Mouse (Mus musculus) heart, postnatal 0 days (tissue): Measurements from ENCODE around the gene Tmem86a. TPM values are rescaled to one million over a fixed set of nuclear protein-coding genes. Genes with fewer than 3 reads are reported as not detected.
A peak's percentile ranks its signal among the peaks of the same experiment; 100 is the strongest.

Experiments
- ATAC-seq: fragments of 200-750 bp; cut with Nextera tagmentation; 2 replicates; pipeline ENCODE4 v1.8.0; 2017; ENCODE audit warnings: low read depth, moderate number of reproducible peaks, moderate library complexity; ENCODE audit not compliant: insufficient read depth
- DNase-seq: peaks from one replicate; pipeline ENCODE4 v3.0.0-alpha.2; 2016; ENCODE audit warnings: low spot score
- H3K27ac ChIP-seq: fragments of 300-500 bp; sonication (generic); 2 replicates; pipeline ENCODE4 v1.5.1; 2014; ENCODE audit warnings: low read depth, mild to moderate bottlenecking
- H3K27me3 ChIP-seq: fragments of 300-500 bp; sonication (generic); 2 replicates; pipeline ENCODE4 v1.6.1; 2014; ENCODE audit warnings: low read length, mixed read lengths; ENCODE audit not compliant: control insufficient read depth, insufficient read depth
- H3K36me3 ChIP-seq: fragments of 300-500 bp; sonication (generic); replicated peaks from 2 replicates; pipeline ENCODE4 v1.6.1; 2014; ENCODE audit warnings: low read length, mixed read lengths; ENCODE audit not compliant: control insufficient read depth, insufficient read depth
- H3K4me1 ChIP-seq: fragments of 300-500 bp; sonication (generic); 2 replicates; pipeline ENCODE4 v1.6.1; 2014; ENCODE audit warnings: antibody characterized with exemption; ENCODE audit not compliant: control insufficient read depth, insufficient read depth
- H3K4me2 ChIP-seq: fragments of 300-500 bp; sonication (generic); 2 replicates; pipeline ENCODE4 v1.6.1; 2014; ENCODE audit warnings: low read depth, mild to moderate bottlenecking, low read length, moderate library complexity
- H3K4me3 ChIP-seq: fragments of 300-500 bp; sonication (generic); 2 replicates; pipeline ENCODE4 v1.5.1; 2014; ENCODE audit warnings: low read depth, low read length
- H3K9ac ChIP-seq: fragments of 300-500 bp; sonication (generic); replicated peaks from 2 replicates; pipeline ENCODE4 v1.6.1; 2014; ENCODE audit warnings: low read depth, low read length, mixed read lengths
- H3K9me3 ChIP-seq: fragments of 300-500 bp; sonication (generic); replicated peaks from 2 replicates; pipeline ENCODE4 v1.6.1; 2016; ENCODE audit warnings: low read length; ENCODE audit not compliant: control insufficient read depth
- CTCF ChIP-seq: IDR thresholded peaks from 2 replicates; pipeline ENCODE4 v1.5.1; 2016; ENCODE audit warnings: antibody characterized with exemption, control low read depth, low read depth
- EP300 ChIP-seq: IDR thresholded peaks from 2 replicates; pipeline ENCODE4 v1.6.1; 2016; ENCODE audit warnings: antibody characterized with exemption, low read depth
- WGBS: fragments of 180-500 bp; shearing (Covaris S2); extraction: QIAGEN DNeasy Blood & Tissue Kit; methylation state at CpG from one replicate; pipeline ENCODE4 v1.1.7; 2014; 5-methylcytosine and 5-hydroxymethylcytosine counted together
- polyA plus RNA-seq: library from polyadenylated mRNA; unstranded; fragments of >200 nt; fragmentation: Nextera tagmentation; extraction: Ambion mirVana; gene quantifications from 2 replicates; pipeline ENCODE4 v1.2.1, GENCODE M21; 2015
- total RNA-seq: library from RNA; depleted of rRNA; stranded (reverse); fragments of >200 nt; gene quantifications from 2 replicates; pipeline ENCODE4 v1.2.3, GENCODE M21; 2014; ENCODE audit warnings: low replicate concordance; rRNA removed

Gene Tmem86a
- total RNA-seq (12.8 and 18.5 TPM in 2 replicates), polyA plus RNA-seq (32.0 and 32.3 TPM in 2 replicates)

DNA sequence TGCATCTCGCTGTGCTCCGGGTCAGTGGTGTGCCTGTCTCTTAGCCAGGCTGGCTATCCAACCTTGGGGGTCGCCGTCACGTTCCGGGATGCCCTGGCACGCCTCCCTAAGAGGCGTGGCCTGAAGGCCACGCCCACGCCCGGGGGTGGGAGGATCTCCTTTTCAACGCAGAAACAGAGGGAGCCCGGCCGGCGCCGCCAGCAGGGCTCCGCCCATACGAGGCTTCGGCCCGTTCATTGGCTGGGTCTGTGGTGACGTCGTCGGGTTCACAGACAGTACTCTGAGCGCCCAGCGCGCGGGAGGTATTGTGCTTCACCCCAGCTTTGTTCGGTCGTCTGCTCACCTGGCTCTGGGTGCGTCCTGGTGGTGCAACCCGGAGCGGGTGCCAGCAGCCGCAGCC lies at the start of gene Tmem86a:
Tmem86a (plus strand) TSS at position 236 of the 400 bp plus-strand sequence.
- Histone ChIP-seq H3K9me3 (no peaks in the 10 kb centered on the region), H3K4me1 (peaks cover 31% of the 10 kb centered on the region), H3K4me3 (peak within 1 kb of the TSS; percentile 59), H3K27ac (peak within 1 kb of the TSS; percentile 82), H3K27me3 (no peaks in the 10 kb centered on the region), H3K4me2 (peak within 1 kb of the TSS; percentile 70), H3K36me3 (0 out of 2 replicates have a peak, but pooled peaks cover 3% of the 10 kb centered on the region), H3K9ac (peak within 1 kb of the TSS; percentile 63)
- DNase-seq (peak; percentile 95), ATAC-seq (peak; percentile 96)
- WGBS, result 1% methylated on average over 33 of the region's 33 CpGs
- TF ChIP-seq EP300, result no peak
- TF ChIP-seq CTCF, result no peak

DNA sequence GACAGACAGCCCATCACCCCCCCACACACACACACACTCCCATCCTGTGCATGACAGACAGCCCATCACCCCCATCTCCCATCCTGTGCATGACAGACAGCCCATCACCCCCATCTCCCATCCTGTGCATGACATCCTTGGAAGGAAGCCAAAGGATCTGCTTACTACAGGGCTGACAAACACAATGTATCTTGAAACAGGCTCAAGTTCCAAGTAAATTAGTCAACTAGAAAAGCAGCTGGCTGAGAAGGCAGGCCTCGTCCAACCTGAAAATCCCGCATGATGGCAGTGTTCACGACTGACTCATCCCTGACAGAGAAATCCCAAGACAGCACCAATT lies 49.8 kb upstream of the Tmem86a start:
- H3K4me3 ChIP-seq, result no peak overlapping the region
- DNase-seq (no peak), ATAC-seq (peak; percentile 71)
- no peak overlapping the region for H3K9ac ChIP-seq
- H3K36me3 ChIP-seq, result peaks cover 34% of the 10 kb centered on the region
- no peaks in the 10 kb centered on the region for H3K9me3 ChIP-seq
- H3K4me2 ChIP-seq, result no peak overlapping the region
- H3K27me3 ChIP-seq, result no peaks in the 10 kb centered on the region
- WGBS, result 56% methylated on average over 3 of the region's 3 CpGs
- TF ChIP-seq EP300 (no peak), CTCF (no peak)
- peaks cover 29% of the 10 kb centered on the region for H3K4me1 ChIP-seq
- H3K27ac ChIP-seq, result no peak overlapping the region

DNA sequence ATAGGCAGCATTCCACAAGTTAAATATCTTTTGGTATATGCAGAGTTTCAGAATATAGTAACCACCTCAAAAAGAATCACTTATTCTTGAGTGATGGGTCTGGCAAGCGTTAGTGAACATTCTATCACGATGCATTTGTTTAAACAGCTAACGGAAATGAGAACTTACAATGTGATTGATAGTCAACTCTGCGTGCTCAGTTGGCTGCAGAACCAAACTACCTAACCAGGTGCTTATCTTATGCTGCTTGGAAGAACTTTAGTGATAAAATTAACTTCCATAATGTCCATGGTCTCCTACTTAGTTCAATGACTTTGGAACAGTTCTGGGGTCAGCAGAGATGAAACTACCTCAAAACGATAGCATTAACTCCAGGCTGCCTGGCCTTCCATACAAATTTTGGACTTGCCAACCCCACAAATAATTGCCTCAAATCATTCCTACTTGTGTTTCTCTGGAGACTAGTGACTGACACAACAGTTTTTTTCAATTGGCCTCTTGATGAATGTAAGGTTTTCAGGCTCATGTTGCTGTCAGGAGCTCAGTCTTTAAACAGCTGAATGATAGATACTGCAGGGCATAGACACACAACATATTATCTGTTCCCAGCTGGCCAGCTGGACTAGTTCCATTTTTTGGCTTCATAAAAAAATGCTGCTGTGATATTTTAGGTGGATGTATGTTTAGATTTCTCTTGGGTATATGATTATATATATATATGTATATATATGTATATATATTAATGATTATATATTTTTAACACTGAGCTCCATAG lies 49.1 kb upstream of the Tmem86a start:
- Histone ChIP-seq H3K4me1 (peaks cover 29% of the 10 kb centered on the region), H3K36me3 (peaks cover 27% of the 10 kb centered on the region), H3K9ac (no peak overlapping the region), H3K27ac (no peak overlapping the region), H3K4me2 (no peak overlapping the region), H3K27me3 (no peaks in the 10 kb centered on the region), H3K9me3 (no peaks in the 10 kb centered on the region), H3K4me3 (no peak overlapping the region)
- TF ChIP-seq CTCF (no peak), EP300 (no peak)
- DNase-seq (no peak), ATAC-seq (no peak)
- WGBS, result 57% methylated on average over 5 of the region's 5 CpGs

DNA sequence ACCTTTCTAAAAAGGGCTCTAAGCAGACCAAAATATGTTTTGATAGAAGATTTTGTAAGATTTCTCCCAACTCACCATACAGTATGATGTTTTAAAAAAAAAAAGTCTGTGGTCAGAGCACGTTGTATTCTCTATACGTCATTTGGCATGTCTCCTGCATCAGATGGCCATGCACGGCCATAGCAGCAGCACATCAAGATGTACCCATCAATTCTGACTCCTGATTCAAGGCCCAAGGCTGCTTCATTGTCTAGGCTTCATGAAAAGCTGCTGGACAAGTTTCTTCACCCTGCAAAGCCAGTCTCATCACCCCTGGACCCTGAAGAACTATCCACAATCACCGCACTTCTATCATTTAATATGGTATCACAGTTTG lies 48.5 kb upstream of the Tmem86a start:
- H3K9ac ChIP-seq, result no peak overlapping the region
- no peak overlapping the region for H3K4me2 ChIP-seq

DNA sequence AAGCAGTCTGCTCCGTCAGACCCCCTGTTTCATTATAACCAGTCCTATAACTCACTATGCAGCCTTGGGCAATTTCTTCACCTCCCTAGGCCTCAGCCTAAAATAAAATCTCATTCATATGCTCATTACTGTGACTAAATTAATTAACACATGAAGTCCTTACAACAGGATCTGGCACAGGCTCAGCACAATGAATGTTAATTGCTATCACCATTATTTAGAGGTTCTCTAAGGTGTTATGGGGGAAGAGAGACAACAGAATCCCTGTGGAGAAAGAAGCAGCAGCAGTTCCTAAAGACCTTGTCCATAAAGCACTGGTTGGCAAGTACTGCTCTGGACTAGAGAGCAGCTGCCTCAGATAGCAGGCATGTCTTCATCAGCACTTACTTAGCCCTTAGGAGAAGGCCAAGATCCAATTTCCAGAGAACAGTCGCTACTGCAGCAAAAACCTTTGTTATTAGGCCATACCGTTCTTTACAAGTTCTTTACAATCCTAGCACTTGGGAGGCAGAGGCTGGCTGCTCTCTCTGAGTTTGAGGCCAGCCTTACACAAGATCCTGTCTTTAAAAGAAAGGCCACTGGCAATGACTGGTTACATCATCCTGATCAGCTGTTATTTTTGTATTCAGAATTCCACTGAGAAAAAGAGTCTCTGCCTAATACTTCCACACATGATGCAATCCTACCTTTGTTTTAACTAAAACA lies 46.8 kb upstream of the Tmem86a start:
- H3K9me3 ChIP-seq, result no peaks in the 10 kb centered on the region
- H3K4me1 ChIP-seq, result peaks cover 26% of the 10 kb centered on the region
- no peak overlapping the region for H3K4me2 ChIP-seq
- DNase-seq (no peak), ATAC-seq (no peak)
- peak overlapping the region; percentile 23; the same call in 1 of the 2 replicates for H3K9ac ChIP-seq
- H3K27ac ChIP-seq, result peak overlapping the region; percentile 20; the same call in 1 of the 2 replicates
- WGBS, result 55% methylated on average over 3 of the region's 3 CpGs
- peaks cover 8% of the 10 kb centered on the region for H3K36me3 ChIP-seq
- no peaks in the 10 kb centered on the region for H3K27me3 ChIP-seq
- no peak overlapping the region for H3K4me3 ChIP-seq
- TF ChIP-seq CTCF (no peak), EP300 (no peak)

More for the DNA sequence above, 48.5 kb upstream of the Tmem86a start:
- ATAC-seq (no peak), DNase-seq (no peak)
- Histone ChIP-seq H3K9me3 (no peaks in the 10 kb centered on the region), H3K4me1 (peaks cover 32% of the 10 kb centered on the region), H3K27me3 (no peaks in the 10 kb centered on the region), H3K27ac (no peak overlapping the region), H3K4me3 (no peak overlapping the region), H3K36me3 (peaks cover 23% of the 10 kb centered on the region)
- TF ChIP-seq CTCF, result no peak
- TF ChIP-seq EP300, result no peak
- WGBS, result 72% methylated on average over 4 of the region's 4 CpGs
